Mouse (Mus musculus): ENCODE measurements around the gene Smcr8.

GRCm38 (mm10) chr11:60761681-60762080 is 15.6 kb upstream of the Smcr8 start:
- TF ChIP-seq EP300 (IDR thresholded peaks at IDR 0.05; ENCODE audit: low read depth) (no peak), CTCF (IDR thresholded peaks at IDR 0.05; ENCODE audit: low read depth) (no peak)
